Mouse (Mus musculus): Measurements from ENCODE around the gene Tgfb3. TPM values are rescaled to one million over a fixed set of nuclear protein-coding genes. Genes with fewer than 3 reads are reported as not detected.

The Tgfb3 gene
- total and polyA plus RNA-seq, 3 experiments: 0.34 TPM; not detected in 2

DNA sequence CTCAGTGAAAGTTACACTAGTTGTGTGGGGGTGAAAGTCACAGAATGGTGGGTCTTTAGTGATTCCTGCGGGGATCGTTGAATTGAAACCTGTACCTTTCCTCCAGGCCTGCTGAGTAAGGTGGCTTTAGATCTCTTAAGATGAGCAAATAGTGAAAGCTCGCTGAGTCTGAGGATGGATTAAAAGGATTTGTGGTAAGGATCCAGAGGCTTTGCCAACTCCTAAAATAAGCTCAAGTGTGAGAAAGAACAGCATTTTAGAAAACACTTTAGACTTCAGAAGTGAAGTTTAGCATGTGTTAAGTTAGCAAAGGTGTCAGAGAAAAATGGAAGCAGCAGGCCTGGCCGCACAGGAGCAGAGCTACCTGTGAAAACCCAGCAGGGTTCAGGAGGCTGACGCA is 61.5 kb downstream of the Tgfb3 start:
- Histone ChIP-seq H3K36me3 (replicated peaks in 1 of 2; ENCODE audit: control insufficient read depth in 1 of 2, insufficient read depth in 1 of 2, low read length in 1 of 2) (peaks cover 0 to 26% of the 10 kb centered on the region in 2 experiments), H3K4me2 (ENCODE audit: insufficient read depth, low read depth, poor library complexity, severe bottlenecking) (no peak overlapping the region)
- in situ Hi-C loops (cut with MboI; ENCODE audit: low pct_ligation_motif_present, low pct_unique_long_range_greater_than_20kb, low sequenced_read_pairs): no loop called here

DNA sequence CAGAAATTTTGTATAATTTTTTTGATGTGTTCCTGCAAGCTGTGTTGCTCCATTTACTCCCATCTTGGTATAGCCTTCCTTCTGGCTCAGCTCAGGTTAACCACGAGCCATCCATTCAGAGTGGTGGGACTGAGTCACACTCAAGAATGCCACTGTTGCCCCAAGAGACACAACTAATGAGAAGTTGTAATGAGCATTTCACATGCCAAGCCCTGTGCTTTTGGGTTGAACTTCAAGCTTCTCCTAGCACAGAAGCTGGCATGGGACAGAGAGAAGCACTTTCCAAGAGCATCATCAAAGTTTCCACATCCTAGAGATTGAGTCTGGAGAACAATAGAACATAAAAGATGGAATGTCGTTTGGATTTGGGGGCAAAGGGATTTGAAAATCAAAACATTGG is 63.7 kb downstream of the Tgfb3 start:
- Histone ChIP-seq H3K27ac (ENCODE audit: insufficient read depth, low read depth) (no peak overlapping the region), H3K4me1 (ENCODE audit: control insufficient read depth in 1 of 2, insufficient read depth in 2 of 2) (peaks cover 0 to 14% of the 10 kb centered on the region in 2 experiments; a peak in 2 of 4 replicates), H3K4me3 (replicated peaks in 1 of 3; ENCODE audit: low read depth in 2 of 3, low read length in 2 of 3, poor library complexity in 1 of 3) (no peak overlapping the region), H3K36me3 (replicated peaks in 1 of 2; ENCODE audit: control insufficient read depth in 1 of 2, insufficient read depth in 1 of 2, low read length in 1 of 2) (peaks cover 0 to 17% of the 10 kb centered on the region in 2 experiments), H3K9me3 (replicated peaks; ENCODE audit: low read length) (no peaks in the 10 kb centered on the region), H3K79me2 (replicated peaks; ENCODE audit: control insufficient read depth, extremely low read depth, insufficient read depth, poor library complexity, severe bottlenecking) (no peaks in the 10 kb centered on the region), H3K27me3 (replicated peaks) (no peaks in the 10 kb centered on the region), H3K4me2 (ENCODE audit: insufficient read depth, low read depth, poor library complexity, severe bottlenecking) (no peak overlapping the region), H3K9ac (ENCODE audit: insufficient read depth, low read depth) (no peak overlapping the region)
- in situ Hi-C loops (cut with MboI; ENCODE audit: low pct_ligation_motif_present, low pct_unique_long_range_greater_than_20kb, low sequenced_read_pairs): no loop called here
- dilution Hi-C loops (cut with MboI; ENCODE audit: extremely low pct_ligation_motif_present, extremely low pct_unique_long_range_greater_than_20kb, low sequenced_read_pairs): no loop called here
- TF ChIP-seq USF1 (IDR thresholded peaks at IDR 0.05; ENCODE audit: low read depth, low read length): no peak
- no peak for TF ChIP-seq TBP (conservative IDR thresholded peaks at IDR 0.05; ENCODE audit: low read depth, low read length)
- TF ChIP-seq JUND (conservative IDR thresholded peaks at IDR 0.05; ENCODE audit: low read depth, low read length): no peak
- no peak for TF ChIP-seq ZC3H11A (IDR thresholded peaks at IDR 0.05; ENCODE audit: low read depth, low read length)
- TF ChIP-seq ETS1 (conservative IDR thresholded peaks at IDR 0.05; ENCODE audit: low read depth, low read length): no peak
- TF ChIP-seq POLR2AphosphoS2 (IDR thresholded peaks at IDR 0.05; ENCODE audit: low read depth, low read length): no peak
- no peak for DNase-seq (ENCODE audit: extremely low read depth)

More for the DNA sequence above, 61.5 kb downstream of the Tgfb3 start:
- dilution Hi-C loops (cut with MboI; ENCODE audit: extremely low pct_ligation_motif_present, extremely low pct_unique_long_range_greater_than_20kb, low sequenced_read_pairs): no loop called here
- DNase-seq (ENCODE audit: extremely low read depth): no peak
- H3K79me2 ChIP-seq (replicated peaks; ENCODE audit: control insufficient read depth, extremely low read depth, insufficient read depth, poor library complexity, severe bottlenecking): no peaks in the 10 kb centered on the region
- H3K27me3 ChIP-seq (replicated peaks): no peaks in the 10 kb centered on the region
- TF ChIP-seq TCF12 (IDR thresholded peaks at IDR 0.05; ENCODE audit: low read depth, low read length) (no peak), SMC3 (IDR thresholded peaks at IDR 0.05; ENCODE audit: low read depth, low read length) (no peak), RCOR1 (conservative IDR thresholded peaks at IDR 0.05; ENCODE audit: low read depth, low read length) (no peak), MAFK (IDR thresholded peaks at IDR 0.05; ENCODE audit: insufficient replicate concordance, low read length) (no peak), ZKSCAN1 (IDR thresholded peaks at IDR 0.05; ENCODE audit: borderline replicate concordance, low read depth, low read length) (no peak), JUND (conservative IDR thresholded peaks at IDR 0.05; ENCODE audit: low read depth, low read length) (no peak), SIN3A (IDR thresholded peaks at IDR 0.05; ENCODE audit: low read length) (no peak), POLR2AphosphoS2 (IDR thresholded peaks at IDR 0.05; ENCODE audit: low read depth, low read length) (no peak), GABPA (IDR thresholded peaks at IDR 0.05; ENCODE audit: insufficient replicate concordance, low read depth, low read length) (no peak), MXI1 (IDR thresholded peaks at IDR 0.05; ENCODE audit: low read depth, low read length) (no peak), NELFE (IDR thresholded peaks at IDR 0.05; ENCODE audit: low read depth, low read length) (no peak), UBTF (IDR thresholded peaks at IDR 0.05; ENCODE audit: low read depth, low read length) (no peak), NRF1 (IDR thresholded peaks at IDR 0.05; ENCODE audit: low read depth, low read length) (no peak), POLR2A (IDR thresholded peaks at IDR 0.05; ENCODE audit: low read depth, low read length) (no peak), ELF1 (IDR thresholded peaks at IDR 0.05; ENCODE audit: low read depth, low read length) (no peak), ZMIZ1 (IDR thresholded peaks at IDR 0.05; ENCODE audit: low read depth, low read length) (no peak)
- H3K9me3 ChIP-seq (replicated peaks; ENCODE audit: low read length): no peaks in the 10 kb centered on the region
- no peak overlapping the region for H3K27ac ChIP-seq (ENCODE audit: insufficient read depth, low read depth)
- no peak overlapping the region for H3K9ac ChIP-seq (ENCODE audit: insufficient read depth, low read depth)
- no peak overlapping the region for H3K4me3 ChIP-seq (replicated peaks in 1 of 3; ENCODE audit: low read depth in 2 of 3, low read length in 2 of 3, poor library complexity in 1 of 3)
- peaks cover 0 to 14% of the 10 kb centered on the region in 2 experiments; a peak in 2 of 4 replicates for H3K4me1 ChIP-seq (ENCODE audit: control insufficient read depth in 1 of 2, insufficient read depth in 2 of 2)

Data from CH12.LX (cell line).